Mouse (Mus musculus) spleen, adult 2 months (tissue): ENCODE measurements around the gene Nedd4.

ENCODE experiments used
- CTCF ChIP-seq: fragments of 200-500 bp; IDR thresholded peaks from 2 replicates; pipeline ENCODE4 v1.5.1; 2011; ENCODE audit warnings: mild to moderate bottlenecking, inconsistent platforms; ENCODE audit not compliant: insufficient read depth, insufficient read length, insufficient replicate concordance; ENCODE audit errors: extremely low read depth
- POLR2A ChIP-seq: fragments of 200-500 bp; IDR thresholded peaks from 2 replicates; pipeline ENCODE4 v1.6.1; 2011; ENCODE audit warnings: low read depth, low read length, inconsistent platforms

- no peak for TF ChIP-seq CTCF
- no peak for TF ChIP-seq POLR2A
Measured at GRCm38 (mm10) chr9:72632198-72632597, 29.9 kb upstream of the Nedd4 start.
